Mouse (Mus musculus): Measurements from ENCODE around the gene Tsc1.
A peak's percentile ranks its signal among the peaks of the same experiment; 100 is the strongest.

Tsc1 gene

GRCm38 (mm10) chr2:28616358-28616757 is 24.7 kb upstream of the Tsc1 start:
- DNase-seq (ENCODE audit: low spot score), result no peak

DNA sequence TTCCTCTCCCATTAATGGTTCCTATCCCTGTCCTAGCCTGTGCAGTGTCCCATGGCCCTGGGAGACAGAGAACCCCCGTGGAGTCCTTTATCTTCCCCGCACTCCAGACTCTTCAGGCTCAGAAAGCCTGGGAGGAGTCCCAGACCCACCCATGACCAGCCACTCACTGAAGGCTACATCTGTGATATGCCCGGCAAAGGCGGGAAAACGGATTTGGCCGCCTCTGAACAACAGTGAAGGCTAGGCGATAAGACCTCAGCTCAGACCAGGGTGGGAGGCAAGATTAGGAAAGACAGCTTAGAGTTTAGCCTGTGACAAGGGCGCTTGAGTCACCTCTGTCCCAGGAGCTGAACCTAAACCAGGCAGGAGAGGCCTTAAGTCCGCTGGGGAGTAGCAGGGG is 24.2 kb upstream of the Tsc1 start:
- no peak for DNase-seq (ENCODE audit: low spot score)

GRCm38 (mm10) chr2:28617498-28618486 is 23.2 kb upstream of the Tsc1 start:
- DNase-seq (ENCODE audit: low spot score), result no peak

DNA sequence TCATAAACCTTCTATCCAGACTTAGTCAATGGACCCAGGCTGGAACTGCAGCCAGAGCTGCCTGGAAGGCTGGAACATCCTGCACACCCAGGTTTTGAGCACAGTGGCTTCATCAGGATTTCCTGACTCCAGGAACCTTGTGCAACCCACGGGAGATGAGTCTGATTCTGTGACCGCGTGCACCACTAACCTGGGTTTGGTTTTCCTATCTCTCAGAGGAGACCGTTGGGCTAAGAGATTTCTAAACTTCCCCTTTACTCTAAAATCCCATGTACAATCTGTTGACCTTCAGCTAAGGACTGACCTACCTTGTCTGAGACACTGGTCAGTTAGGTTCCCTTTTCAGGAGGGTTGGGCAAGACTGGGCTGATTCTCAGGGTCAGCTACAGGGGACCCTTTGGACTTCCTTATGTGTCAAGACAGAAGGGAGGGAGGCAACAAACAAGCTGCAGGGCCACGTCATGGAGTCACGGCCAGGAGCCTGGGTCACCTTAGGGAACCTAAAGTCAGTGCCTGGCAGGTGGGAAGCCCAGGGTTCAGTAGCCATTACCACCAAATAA is 22.2 kb upstream of the Tsc1 start:
- no peak for DNase-seq (ENCODE audit: low spot score)

DNA sequence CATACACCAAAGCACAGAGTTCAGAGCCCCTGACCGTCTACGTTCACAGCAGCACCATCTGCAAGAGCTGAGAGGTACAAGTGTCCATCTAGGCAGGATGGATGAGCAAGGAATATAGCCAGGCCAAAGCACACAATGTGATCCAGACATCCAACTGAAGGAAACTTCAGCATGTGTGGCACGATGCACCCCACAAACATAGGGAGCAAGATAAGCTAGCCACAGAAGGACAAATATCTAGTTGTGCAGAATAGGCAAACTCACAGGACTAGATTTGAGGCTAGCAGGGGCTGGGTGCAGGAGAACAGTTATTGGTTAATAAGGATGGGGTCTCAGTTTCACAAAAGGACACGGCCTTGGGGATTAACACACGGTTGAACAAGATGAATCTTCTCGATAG is 21.7 kb upstream of the Tsc1 start:
- no peak for DNase-seq (ENCODE audit: low spot score)

DNA sequence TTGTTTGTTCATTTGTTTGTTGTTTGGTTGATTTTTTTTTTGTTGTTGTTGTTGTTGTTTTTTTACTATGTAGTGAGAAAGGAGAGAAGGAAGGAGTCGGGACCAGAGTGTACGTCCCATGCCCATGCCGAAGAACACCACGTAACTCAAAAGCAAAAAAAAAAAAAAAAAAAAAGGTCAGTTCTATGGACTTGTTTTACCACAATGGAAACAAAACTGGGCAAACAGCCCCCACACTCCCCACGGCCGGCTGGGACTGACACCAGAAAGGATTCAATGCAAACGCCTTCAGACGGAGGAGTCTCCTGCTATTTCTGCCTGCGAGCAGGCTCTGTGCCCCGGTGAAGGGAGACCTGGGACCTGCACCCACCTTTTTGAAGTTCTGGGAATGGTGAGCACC is 20.5 kb upstream of the Tsc1 start:
- no peak for DNase-seq (ENCODE audit: low spot score)

GRCm38 (mm10) chr2:28621111-28621510 is 19.9 kb upstream of the Tsc1 start:
- DNase-seq (ENCODE audit: low spot score), result no peak

GRCm38 (mm10) chr2:28621664-28622171 is 19.3 kb upstream of the Tsc1 start, which contains the start of gene Gfi1b:
Gene Gfi1b, minus strand, starts transcription at chr2:28621982.
- peak; percentile 34 for DNase-seq (ENCODE audit: low spot score)

- DNase-seq (ENCODE audit: low spot score), result peak; percentile 27
Observed at GRCm38 (mm10) chr2:28622521-28623124, 18.4 kb upstream of the Tsc1 start.

GRCm38 (mm10) chr2:28624870-28625269 is 16.2 kb upstream of the Tsc1 start:
- no peak for DNase-seq (ENCODE audit: low spot score)

- DNase-seq (ENCODE audit: low spot score), result no peak
Observed at GRCm38 (mm10) chr2:28626038-28626437, 15.0 kb upstream of the Tsc1 start.

GRCm38 (mm10) chr2:28628053-28628452 is 13.0 kb upstream of the Tsc1 start:
- no peak for DNase-seq (ENCODE audit: low spot score)

DNA sequence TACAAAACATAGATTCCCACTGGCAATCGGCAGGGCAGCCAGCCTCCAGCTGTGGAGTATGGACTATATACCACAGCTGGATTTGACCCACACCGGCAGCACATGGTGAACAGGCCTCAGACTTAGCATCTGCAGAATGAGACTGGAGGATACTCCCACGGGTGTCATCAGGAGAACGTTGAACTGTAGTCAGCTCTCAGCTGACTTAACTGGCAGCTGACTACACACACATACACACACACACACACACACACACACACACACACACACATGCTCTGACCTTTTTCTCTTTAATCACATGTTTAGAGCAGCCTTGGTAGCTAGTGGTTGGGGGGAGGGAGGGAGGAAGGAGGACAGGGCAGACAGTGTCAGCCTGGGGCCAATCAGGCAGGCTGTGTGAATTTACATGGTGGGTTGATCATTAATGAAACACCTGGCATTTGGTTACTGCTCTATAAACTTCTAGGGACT is 11.1 kb upstream of the Tsc1 start:
- no peak for DNase-seq (ENCODE audit: low spot score)

DNA sequence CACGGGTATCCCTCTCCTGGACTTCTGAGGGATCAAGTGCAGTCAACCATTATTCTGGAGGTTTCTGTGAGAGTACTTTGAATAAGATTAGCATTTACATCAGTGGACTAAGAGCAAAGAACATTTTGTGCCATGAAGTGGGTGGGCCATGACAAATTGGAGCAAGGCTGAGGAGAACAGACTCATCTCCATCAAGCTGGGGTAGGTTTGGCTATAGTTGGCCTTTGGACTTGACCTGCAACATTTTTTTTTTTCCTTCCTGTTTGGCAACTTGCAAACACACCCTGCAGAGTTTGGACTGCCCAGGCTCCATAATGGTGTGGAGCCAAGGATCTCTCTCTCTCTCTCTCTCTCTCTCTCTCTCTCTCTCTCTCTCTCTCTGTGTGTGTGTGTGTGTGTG is 8.4 kb upstream of the Tsc1 start:
- DNase-seq (ENCODE audit: low spot score), result no peak

DNA sequence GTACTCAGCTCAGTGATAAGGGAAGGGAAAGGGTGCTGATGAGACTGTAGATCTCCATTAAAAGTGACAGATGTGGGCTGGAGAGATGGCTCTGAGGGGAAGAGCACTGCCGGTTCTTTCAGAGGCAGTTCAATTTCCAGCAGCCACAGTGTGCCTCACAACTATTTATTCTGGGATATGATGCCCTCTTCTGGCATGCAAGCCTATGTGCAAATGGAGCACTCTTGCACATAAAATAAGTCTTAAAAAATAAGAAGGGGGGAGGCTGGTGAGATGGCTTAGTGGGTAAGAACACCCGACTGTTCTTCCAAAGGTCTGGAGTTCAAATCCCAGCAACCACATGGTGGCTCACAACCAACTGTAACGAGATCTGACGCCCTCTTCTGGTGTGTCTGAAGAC is 7.9 kb upstream of the Tsc1 start:
- no peak for DNase-seq (ENCODE audit: low spot score)

DNA sequence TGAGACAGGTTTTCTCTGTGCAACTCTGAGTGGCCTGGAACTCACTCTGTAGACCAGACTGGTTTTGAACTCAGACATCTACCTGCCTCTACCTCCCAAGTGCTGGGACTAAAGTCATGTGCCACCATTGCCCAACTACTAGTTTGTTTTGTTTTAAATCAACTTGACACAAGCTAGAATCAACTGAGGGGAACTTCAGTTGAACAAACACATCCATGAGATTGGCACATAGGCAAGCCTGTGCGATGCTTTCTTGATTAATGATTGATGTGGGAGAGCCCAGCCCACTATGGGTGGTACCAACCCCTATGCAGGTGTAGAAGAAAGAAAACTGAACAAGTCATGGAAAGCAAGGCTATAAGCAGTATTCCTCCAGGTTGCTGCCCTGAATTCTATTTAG is 5.8 kb upstream of the Tsc1 start:
- DNase-seq (ENCODE audit: low spot score), result no peak

- no peak for DNase-seq (ENCODE audit: low spot score)
Observed at GRCm38 (mm10) chr2:28637106-28637845, 3.8 kb upstream of the Tsc1 start.

DNA sequence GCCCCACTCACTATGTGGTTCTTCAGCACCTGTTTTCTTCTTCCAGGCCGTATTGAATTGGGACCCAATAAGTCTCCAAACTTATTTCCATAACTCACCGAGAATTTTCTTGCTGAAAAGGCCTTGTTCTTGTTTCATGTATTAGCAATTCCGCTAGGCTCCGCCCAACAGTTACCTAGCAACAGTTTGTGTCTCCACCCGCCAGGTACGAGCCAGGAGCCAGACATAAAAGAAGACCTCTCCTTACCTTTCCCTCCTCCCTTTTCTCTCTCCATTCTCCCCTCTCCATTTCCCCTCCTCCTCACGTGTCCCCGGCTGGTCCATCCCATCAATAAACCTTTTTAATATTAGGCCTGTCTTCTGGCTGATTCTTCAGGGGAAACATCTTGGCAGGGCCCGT is 2.7 kb upstream of the Tsc1 start:
- DNase-seq (ENCODE audit: low spot score), result no peak

GRCm38 (mm10) chr2:28638886-28639285 is 2.1 kb upstream of the Tsc1 start:
- DNase-seq (ENCODE audit: low spot score), result peak; percentile 18

DNA sequence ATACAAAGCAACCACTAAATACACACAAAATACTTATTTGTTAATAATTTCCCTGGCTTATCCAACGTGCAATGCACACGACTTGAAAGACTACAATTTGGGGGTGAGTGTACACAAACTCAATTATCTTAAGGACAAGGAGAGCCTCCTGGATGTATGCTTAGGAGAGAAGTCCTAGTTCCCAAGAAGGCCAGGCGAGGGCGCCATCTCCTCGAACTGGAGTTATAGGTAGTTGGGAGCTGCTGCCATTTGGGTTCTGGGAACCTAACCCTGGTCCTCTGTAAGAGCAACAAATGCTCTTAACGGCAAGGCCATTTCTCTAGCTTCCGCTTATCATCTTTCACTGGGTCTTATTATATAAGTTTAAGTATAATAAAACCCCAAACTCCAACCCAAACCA is 1.2 kb upstream of the Tsc1 start:
- DNase-seq (ENCODE audit: low spot score), result no peak

- no peak for DNase-seq (ENCODE audit: low spot score)
Observed at GRCm38 (mm10) chr2:28641435-28641941, 460 bp downstream of the Tsc1 start.

GRCm38 (mm10) chr2:28643081-28643480 is 2.1 kb downstream of the Tsc1 start:
- no peak for DNase-seq (ENCODE audit: low spot score)
